Mouse (Mus musculus): Measurements from ENCODE around the gene Atxn1.

The Atxn1 gene

GRCm38 (mm10) chr13:45967371-45967770 lies 2.6 kb upstream of the Atxn1 start:
- TF ChIP-seq GATA4 (IDR thresholded peaks at IDR 0.05; ENCODE audit: insufficient replicate concordance, low read length) = no peak

DNA sequence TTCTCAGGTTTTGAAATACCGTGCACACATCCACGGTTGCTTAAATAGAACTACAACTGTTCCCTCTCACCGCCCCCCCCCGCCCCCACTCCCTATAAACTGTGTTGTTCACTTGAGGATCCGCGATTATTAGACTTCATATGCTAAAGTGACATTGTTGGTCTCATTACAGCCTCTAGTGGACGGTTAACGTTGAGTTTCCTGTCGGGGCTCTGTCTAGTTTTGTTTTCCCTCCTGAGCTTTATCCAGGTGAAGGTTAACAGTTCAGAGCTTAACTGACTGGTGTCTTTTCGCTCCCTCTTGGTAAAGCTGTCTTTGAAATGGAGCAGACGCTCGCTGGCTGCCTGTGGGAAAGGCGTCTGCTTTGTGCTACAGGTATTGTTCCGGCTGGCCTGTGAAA lies 1.8 kb upstream of the Atxn1 start:
- no peak for TF ChIP-seq GATA4 (IDR thresholded peaks at IDR 0.05; ENCODE audit: insufficient replicate concordance, low read length)

GRCm38 (mm10) chr13:45965594-45966432 lies 1.0 kb upstream of the Atxn1 start:
- no peak for TF ChIP-seq GATA4 (IDR thresholded peaks at IDR 0.05; ENCODE audit: insufficient replicate concordance, low read length)

DNA sequence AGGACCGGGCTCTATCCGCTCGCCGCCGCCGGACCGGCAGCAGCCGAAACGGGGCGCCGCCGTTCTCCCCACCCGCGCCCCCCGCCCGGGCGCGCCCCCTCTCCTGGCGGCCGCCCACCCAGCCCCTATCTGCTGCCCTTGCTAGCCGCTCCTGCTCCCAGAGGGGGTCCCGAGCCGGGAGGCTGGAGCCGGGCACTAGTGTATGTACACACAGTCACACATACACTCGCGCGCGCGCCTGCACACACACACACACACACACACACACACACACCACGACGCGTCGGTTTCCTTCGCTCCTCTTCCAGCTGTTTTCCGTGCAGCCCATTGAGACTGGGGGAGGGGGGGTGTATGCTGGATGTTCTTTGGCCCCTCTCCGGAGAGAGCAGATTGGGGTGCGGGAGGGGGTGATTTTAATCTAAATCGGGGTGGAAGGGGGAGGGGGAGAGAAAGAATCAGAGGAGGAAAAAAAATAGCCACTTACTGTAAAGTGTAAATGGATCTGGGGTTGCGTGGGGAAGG lies 416 bp downstream of the Atxn1 start:
- TF ChIP-seq GATA4 (IDR thresholded peaks at IDR 0.05; ENCODE audit: insufficient replicate concordance, low read length) = no peak

DNA sequence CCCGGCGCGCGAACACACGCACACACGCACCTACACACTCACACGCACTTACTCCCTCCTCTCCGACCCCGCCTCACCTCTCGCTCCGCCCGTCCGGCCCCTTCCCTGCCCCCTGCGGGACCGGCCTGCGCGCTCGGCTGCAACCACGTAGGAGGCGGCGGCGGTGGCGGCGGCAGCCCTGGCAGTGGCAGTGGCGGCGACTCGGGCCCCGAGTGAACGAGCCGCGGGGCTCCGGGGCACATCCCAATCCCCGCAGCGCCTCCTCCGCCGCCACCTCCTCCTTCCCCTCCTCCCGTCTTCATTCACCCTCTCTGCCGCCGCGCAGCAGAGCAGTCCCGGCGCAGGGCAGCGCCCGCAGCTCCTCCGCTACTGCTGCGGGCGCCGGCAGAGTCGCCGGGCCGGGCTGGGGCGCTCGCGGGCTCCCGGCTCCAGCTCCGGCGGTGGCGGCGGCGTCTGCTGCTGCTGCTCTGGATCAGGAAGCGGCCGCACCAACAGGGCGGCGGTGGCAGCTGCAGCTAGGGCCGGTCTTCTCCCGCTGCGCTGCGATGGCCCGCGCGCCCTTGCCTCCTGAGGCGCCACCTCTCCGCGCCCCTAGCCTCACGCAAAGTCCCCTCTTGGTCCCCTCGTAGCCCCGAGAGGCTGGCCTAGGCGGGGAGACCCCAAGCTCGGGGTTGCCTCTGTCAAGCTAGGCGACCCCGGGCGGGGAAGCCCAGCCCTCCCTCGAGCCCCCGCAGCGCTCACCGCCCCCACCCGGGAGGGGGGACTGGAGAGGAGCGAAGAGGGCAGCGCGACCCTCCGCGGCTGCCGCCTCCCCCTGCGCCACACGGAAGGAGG lies 1.1 kb downstream of the Atxn1 start:
- TF ChIP-seq GATA4 (IDR thresholded peaks at IDR 0.05; ENCODE audit: insufficient replicate concordance, low read length) = no peak

GRCm38 (mm10) chr13:45962776-45963175 lies 2.0 kb downstream of the Atxn1 start:
- no peak for TF ChIP-seq GATA4 (IDR thresholded peaks at IDR 0.05; ENCODE audit: insufficient replicate concordance, low read length)

GRCm38 (mm10) chr13:45961871-45962630 lies 2.8 kb downstream of the Atxn1 start:
- TF ChIP-seq GATA4 (IDR thresholded peaks at IDR 0.05; ENCODE audit: insufficient replicate concordance, low read length) = no peak

DNA sequence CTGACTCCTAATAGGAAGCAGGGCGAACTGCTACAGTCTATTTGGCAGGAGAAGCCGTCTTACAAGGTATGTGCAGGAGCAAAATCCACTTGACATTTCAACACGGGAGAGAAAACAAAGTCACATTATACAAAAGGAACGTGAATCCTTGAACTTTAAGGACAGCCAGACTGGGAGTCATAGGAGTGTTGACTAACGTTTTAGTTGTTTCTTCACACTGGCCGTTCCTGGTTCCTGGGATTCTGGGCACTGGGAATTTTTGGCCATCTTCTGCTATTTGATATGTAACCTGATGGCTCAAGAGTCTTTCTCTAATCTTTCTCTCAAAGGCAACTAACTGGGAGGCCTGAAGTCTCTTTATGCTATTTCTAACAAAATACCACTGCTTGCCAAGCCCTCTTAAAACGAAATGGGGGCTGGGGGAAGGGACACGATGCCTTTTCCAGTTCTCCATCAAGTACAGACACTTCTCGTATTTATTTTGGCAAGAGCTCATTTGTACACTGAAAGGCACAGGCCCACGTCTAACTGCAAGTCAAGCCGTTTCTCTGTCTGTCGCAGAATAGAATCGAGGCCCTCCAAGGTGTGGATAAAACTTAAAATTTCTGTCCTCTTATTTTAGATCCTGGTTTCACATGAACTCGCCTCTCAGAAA lies 4.4 kb downstream of the Atxn1 start:
- no peak for TF ChIP-seq GATA4 (IDR thresholded peaks at IDR 0.05; ENCODE audit: insufficient replicate concordance, low read length)

DNA sequence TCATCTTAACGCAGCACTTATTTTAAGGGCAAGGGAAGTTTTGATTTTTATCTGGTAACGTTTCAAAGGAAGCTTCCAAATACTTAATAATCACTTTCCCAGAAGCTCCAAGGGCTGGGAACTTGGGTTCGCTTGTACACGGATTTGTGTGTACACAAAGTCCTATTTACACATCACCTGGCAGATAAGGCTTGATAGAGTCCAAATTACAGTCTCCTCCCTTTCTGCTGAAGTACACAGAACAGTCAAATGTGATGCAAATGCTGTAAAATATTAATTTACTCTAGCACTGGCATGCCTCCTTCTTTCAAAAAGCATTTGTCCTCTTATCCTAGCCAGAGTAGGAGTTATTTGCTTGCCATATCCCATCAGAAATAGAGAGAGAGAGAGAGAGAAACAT lies 6.5 kb downstream of the Atxn1 start:
- TF ChIP-seq GATA4 (IDR thresholded peaks at IDR 0.05; ENCODE audit: insufficient replicate concordance, low read length) = peak; percentile 94

GRCm38 (mm10) chr13:45957629-45958028 lies 7.2 kb downstream of the Atxn1 start:
- no peak for TF ChIP-seq GATA4 (IDR thresholded peaks at IDR 0.05; ENCODE audit: insufficient replicate concordance, low read length)

GRCm38 (mm10) chr13:45956287-45956686 lies 8.5 kb downstream of the Atxn1 start:
- TF ChIP-seq GATA4 (IDR thresholded peaks at IDR 0.05; ENCODE audit: insufficient replicate concordance, low read length) = no peak

GRCm38 (mm10) chr13:45955370-45956055 lies 9.3 kb downstream of the Atxn1 start:
- no peak for TF ChIP-seq GATA4 (IDR thresholded peaks at IDR 0.05; ENCODE audit: insufficient replicate concordance, low read length)

DNA sequence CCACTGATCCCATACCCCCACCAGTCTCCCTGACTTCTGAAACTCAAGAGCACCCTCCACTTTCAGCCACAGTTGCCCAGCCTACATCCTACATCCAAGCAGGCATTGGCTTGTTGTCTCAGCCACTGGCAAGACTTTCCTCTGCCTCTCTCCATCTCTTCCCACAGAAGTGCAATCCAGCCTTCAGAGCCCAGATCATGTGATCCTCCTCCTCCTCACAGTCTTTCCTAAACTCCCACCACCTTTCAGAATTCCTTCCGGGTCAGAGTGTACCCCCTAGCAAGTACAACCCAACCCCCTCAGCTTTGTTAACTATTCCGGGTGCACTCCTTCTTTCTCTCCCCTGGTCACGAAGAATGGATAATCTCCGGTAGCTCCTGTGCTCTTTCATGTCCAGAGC lies 11.7 kb downstream of the Atxn1 start:
- no peak for TF ChIP-seq GATA4 (IDR thresholded peaks at IDR 0.05; ENCODE audit: insufficient replicate concordance, low read length)

DNA sequence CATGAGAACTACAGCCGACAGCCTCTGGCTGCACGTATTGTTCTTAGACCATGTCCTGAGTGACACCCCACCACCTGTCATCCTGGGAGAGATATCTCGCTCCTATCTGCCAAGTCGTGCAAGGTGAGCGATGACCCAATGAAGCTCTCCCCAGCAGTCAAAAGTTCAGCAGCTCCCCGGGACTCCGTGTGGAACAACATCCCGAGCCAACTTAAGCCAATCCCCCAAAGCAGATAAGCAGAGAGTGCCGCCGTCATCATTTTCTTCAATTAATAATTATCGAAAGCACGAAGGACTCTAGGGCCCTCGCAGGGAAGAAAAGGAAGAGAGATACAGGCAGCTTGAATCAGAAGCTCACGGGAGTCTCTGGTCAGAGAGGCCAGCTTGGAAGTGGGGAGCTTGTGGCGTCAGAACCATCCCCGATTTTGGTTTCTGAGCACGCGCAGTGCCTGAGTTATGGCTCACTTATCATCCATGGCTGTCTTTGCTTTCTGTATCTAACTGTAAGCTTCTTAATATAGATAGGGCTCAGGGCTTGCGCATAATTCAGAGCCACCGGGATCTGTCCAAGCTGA lies 13.7 kb downstream of the Atxn1 start:
- peak; percentile 97 for TF ChIP-seq GATA4 (IDR thresholded peaks at IDR 0.05; ENCODE audit: insufficient replicate concordance, low read length)

Data from liver, adult (tissue).